Mouse (Mus musculus): ENCODE measurements at regions not wholly inside any gene's neighbourhood (a gene's known extent, or its start where the extent isn't known, plus 50 kb on each side); places are given as distances from the start of the nearest gene placed in this dataset.

DNA sequence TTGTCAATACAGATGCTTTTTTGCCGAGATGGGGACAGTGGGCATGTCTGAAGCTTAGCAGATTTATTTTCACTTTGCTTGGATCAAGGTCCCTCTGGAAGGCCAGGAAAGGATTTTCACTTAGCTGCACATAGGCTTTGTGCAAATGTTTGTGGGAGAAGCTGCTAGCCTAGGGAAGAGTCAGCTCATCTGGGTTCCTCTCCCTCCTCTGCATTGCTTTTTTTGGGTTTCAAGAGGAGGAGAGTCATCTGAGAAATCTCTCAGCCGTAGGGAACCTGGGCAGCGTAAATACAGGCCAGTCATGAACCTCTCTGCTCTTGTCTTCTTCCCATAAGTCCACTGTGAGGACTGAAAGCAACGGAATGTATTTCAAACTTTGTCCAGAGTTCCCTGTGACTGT lies 68.0 kb upstream of the Foxo1 start:
- DNase-seq, result no peak
- Histone ChIP-seq H3K4me3 (no peak overlapping the region), H3K27ac (no peak overlapping the region)
- intact Hi-C loops (cut with DNase I), result no loop called here
- TF ChIP-seq CTCF (IDR thresholded peaks at IDR 0.05), result no peak

GRCm38 (mm10) chr3:52210556-52211302 lies 57.4 kb upstream of the Foxo1 start:
- Histone ChIP-seq H3K27ac (no peak overlapping the region), H3K4me3 (peak overlapping the region; percentile 36)
- no peak for DNase-seq
- intact Hi-C loops (cut with DNase I), result no loop called here
- no peak for TF ChIP-seq CTCF (IDR thresholded peaks at IDR 0.05)

DNA sequence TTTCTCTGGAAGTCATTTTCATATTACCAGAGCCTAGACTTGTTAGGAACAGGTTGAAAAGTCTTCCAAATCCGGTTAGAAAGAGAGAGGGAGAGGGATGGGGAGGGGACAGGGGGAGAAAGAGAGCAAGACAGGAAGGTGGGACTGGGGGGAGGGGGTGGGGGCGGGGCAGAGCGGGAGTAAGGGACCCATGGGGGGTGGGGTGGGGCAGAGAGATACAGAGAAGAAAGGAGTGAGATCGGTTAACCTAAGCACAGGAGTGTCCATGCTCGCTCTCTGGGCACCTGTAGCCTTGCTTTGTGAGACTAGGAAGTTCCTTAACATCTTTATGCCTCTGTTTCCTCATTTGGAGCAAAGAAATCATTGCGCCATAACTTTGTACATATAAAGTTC lies 56.8 kb upstream of the Foxo1 start:
- DNase-seq, result no peak
- Histone ChIP-seq H3K27ac (no peak overlapping the region), H3K4me3 (no peak overlapping the region)
- intact Hi-C loops (cut with DNase I), result no loop called here
- no peak for TF ChIP-seq CTCF (IDR thresholded peaks at IDR 0.05)

- intact Hi-C loops (cut with DNase I), result no loop called here
- no peak overlapping the region for H3K27ac ChIP-seq
- no peak overlapping the region for H3K4me3 ChIP-seq
- no peak for TF ChIP-seq CTCF (IDR thresholded peaks at IDR 0.05)
- no peak for DNase-seq
These were observed 54.0 kb upstream of the Foxo1 start for GRCm38 (mm10) chr3:52214114-52214513.

- DNase-seq, result no peak
- no peak for TF ChIP-seq CTCF (IDR thresholded peaks at IDR 0.05)
- H3K4me3 ChIP-seq, result no peak overlapping the region
- no peak overlapping the region for H3K27ac ChIP-seq
- intact Hi-C loops (cut with DNase I), result no loop called here
These were observed 53.1 kb upstream of the Foxo1 start for GRCm38 (mm10) chr3:52215083-52215482.
